Mouse (Mus musculus) duodenum, adult 2 months (tissue): ENCODE measurements around the gene Tpt1. TPM values are rescaled to one million over a fixed set of nuclear protein-coding genes. Genes with fewer than 3 reads are reported as not detected.

ENCODE experiments used
- polyA plus RNA-seq: library from polyadenylated mRNA; depleted of rRNA; stranded (reverse); fragments of >200 nt; gene quantifications from 2 replicates; pipeline ENCODE4 v1.2.3, GENCODE M21; 2012; ENCODE audit warnings: low replicate concordance; rRNA removed

The Tpt1 gene
- polyA plus RNA-seq = 1,834 and 2,059 TPM in 2 replicates

DNA sequence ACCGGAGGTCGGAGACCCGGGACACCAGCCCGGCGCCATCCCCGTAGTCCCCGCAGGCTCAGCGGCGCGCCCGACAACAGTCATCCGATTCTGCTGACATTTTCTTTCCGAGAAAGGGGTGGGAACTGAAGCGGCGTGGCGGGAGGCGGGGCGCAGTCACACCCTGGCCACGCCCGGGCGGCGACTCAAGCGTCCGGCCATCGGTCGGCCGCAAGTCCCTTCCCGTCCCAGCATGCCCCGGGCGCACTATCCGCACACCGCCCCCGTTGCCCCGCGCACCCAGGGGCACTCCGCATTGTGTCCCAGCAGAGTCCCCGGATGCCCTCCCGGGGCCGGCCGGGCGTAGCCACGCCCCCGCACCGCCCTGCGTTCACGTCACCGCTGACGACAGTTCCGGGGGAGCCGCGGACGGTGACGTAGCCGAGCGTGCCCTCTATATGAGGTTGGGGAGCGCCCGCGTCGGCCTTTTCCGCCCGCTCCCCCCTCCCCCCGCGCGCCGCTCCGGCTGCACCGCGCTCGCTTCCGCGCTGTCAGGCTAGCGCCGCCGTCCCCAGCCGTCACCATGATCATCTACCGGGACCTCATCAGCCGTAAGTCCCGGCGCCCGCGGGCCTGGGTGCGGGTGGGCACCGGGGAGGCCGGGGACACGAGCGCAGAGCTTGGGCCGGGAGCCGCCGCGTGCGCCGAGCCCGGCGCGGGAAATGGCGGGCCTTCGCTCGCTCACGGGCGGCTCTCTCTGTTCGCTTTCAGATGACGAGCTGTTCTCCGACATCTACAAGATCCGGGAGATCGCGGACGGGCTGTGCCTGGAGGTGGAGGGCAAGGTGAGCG lies at the start of gene Tpt1:
TSS of gene Tpt1 (plus strand) at position 227 of the 831 bp plus-strand sequence.

Other genes starting within 250 kb of the Tpt1 start
- gene Erich6b, start 202.8 kb upstream of the Tpt1 start, polyA plus RNA-seq = not detected in 2 replicates
- 3.5 and 4.1 TPM in 2 replicates for gene Cog3, start 90.6 kb upstream of the Tpt1 start, polyA plus RNA-seq
- 0.90 and 1.1 TPM in 2 replicates for gene Slc25a30, start 58.1 kb upstream of the Tpt1 start, polyA plus RNA-seq
- not detected in 2 replicates for gene Kctd4, start 109.9 kb downstream of the Tpt1 start, polyA plus RNA-seq
- gene Gtf2f2, start 165.8 kb downstream of the Tpt1 start, polyA plus RNA-seq = 0.94 and 2.2 TPM in 2 replicates